Mouse (Mus musculus) v-Abl transformed pro-B cells (cell line): ENCODE data around the gene 5530401A14Rik.

Experiments used
- in situ Hi-C, 2 experiments: fragments of 400-800 bp; cut with MboI; formaldehyde crosslinking; loops; one replicate each; pipeline ENCODE4 v1.15.1; 2025; ENCODE audit not compliant: unreplicated experiment in 2 of 2

Gene 5530401A14Rik

GRCm38 (mm10) chr11:81860250-81860972, at the start of gene 5530401A14Rik:
5530401A14Rik (plus strand) TSS chr11:81860673.
- in situ Hi-C loops, result no loop called here

GRCm38 (mm10) chr11:81814816-81815215, 45.7 kb upstream of the 5530401A14Rik start:
- in situ Hi-C loops, result no loop called here

GRCm38 (mm10) chr11:81816531-81816930, 43.9 kb upstream of the 5530401A14Rik start:
- in situ Hi-C loops, result no loop called here

- in situ Hi-C loops, result no loop called here
Measured at GRCm38 (mm10) chr11:81832381-81832780, 28.1 kb upstream of the 5530401A14Rik start.

DNA sequence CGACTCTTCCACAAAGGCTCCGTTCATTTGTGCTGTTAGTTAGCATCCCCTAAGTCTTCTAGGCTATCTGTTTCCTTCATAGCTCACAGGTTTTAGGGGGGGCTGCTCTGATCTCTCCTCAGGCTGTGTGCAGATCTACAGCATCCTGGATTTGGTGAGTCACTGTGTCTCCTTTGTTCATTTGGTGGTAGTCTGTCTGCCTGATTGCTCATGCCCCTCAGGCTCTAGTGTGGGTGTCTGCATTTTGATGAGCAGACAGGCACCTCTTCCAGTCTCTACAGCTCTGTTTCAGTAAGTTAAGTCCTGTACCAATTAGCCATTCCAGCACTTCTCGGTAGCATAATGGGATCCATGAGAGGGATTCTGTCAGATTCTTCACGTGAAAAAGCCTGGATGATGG, 22.0 kb upstream of the 5530401A14Rik start:
- in situ Hi-C loops, result no loop called here

DNA sequence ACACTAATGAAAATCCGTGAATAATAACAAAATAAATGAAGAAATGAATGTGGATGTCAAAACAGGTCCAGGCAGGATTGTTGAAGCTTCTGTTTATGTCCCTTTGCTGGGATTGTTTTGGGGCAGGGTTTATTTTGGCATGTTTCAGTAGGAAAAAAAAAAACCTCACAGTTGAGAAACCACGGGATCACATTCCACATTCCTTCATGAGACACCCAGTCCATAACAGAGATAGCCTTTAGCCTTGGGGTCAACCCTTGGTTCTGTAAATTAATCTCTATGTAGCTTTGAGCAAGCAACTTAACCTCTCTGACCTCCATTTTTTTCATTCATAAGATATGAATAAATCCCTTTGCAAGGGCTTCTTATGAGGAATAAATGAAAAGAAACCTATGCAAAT, 19.5 kb upstream of the 5530401A14Rik start:
- in situ Hi-C loops, result no loop called here

- in situ Hi-C loops, result no loop called here
Measured at GRCm38 (mm10) chr11:81845010-81845685, 15.3 kb upstream of the 5530401A14Rik start.

DNA sequence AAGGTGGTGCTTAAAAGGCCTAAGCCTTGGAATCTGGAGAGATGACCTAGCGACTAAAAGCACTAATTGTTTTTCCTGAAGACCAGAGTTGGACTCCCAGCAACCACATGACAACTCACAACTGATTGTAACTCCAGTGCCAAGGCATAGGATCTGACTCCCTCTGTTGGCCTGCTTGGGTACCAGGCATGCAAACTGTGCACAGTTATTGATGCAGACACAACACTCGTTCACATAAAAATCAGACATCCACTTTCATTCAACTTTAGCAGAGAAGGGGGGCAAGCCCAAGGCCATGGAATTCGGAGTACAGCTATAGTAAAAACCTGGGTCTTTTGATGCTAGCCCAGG, 14.8 kb upstream of the 5530401A14Rik start:
- in situ Hi-C loops, result no loop called here

DNA sequence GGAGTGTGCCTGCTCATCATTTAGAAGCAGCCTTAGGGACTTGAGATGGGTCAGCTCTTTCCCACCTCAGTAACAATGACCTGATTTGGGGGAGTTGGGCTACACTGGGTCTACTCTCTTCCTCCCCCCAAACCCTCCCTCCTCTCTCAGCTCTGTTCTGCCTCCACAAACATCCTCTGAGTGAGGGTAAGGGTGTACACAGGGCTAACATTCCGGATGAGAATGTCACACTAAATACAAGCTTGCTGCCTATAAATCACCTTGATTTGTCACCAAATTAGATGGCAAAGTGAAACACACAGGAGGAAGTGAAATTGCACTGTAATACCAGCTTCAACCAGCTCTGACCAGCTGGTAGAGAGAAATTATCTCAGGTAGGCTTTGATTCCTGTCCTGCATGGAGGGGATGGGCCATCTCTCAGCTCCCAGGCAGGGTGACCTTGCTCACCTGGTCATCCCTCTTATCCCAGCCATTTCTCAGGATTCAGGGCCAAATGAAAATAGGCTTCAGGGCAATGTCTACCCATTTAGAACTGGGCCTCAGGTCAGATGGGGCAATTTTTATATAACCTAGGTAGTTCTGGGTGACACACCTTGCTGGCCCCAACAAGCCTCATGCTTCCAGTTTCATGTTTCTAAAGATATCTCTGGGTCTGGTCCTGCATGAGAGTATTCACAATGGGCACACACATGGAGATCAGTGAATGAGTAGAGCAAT, 12.5 kb upstream of the 5530401A14Rik start:
- in situ Hi-C loops, result no loop called here

DNA sequence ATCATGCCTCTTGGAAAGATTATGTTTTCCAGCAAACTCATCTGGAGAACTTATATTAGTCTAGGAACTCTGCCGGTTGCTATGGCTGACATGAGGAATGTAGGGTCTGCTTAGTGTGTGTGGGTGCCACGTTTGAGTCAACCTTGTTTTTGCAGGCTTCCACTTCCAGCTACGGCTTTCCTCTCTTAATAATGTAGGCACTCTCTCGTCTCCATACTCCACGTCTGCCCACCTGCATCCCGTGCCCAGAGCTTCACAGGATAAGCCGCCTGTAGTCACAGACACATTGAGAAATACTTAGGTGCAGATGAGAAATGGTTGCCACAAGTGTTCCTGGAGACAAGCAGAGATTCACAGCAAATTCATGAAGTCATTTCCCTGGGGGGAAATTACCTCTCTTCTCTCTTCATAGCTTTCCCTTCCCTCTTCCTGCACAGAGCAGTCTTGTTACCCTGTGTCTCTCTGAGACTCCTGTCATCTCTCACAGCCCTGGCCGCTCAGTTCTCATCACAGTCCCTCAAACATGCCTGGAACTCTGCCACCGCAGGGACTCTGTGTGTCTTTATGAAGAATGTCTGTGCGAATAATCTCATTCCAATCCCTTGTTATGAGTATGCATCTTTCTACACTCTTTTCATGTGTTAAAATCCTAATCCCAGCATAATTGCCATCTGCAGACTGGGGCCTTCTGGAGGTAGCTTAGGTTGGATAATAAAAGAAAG, 5.3 kb downstream of the 5530401A14Rik start:
- in situ Hi-C loops, result no loop called here

DNA sequence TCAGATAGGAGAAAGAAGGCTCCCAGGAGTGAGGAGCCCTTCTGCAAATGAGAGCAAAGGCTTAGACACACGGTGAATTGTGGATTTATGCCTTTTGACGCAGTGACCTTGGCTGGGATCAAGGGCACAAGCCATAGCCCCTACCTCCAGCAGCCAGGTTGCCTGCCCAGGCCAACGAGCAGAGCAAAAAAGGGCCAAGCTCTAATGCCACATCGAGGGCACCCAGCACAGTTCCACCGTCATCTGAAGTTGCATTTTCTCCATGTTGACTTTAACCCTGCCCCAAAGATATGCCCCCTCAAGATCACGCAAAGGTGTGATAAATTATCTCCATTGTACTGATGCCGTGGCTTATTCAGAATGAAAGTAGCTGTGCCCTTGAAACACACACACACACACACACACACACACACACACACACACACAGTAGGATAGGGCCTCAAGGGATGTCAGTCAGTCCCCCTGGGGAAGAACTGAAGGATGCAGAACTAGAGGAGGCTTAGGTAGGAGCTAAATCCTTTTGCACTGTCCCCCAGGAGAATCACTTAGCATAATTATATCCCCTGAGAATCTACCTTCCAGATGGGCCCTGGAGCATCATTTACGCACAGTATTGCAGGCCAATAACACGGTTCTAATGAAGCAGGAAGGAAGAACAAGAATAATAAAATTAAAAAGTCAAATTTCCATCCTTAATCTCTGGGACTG, 11.2 kb downstream of the 5530401A14Rik start:
- in situ Hi-C loops, result no loop called here

- in situ Hi-C loops, result no loop called here
Measured at GRCm38 (mm10) chr11:81896511-81896910, 36.0 kb downstream of the 5530401A14Rik start.

- in situ Hi-C loops, result no loop called here
Measured at GRCm38 (mm10) chr11:81897547-81898354, 37.3 kb downstream of the 5530401A14Rik start.

- in situ Hi-C loops, result no loop called here
Measured at GRCm38 (mm10) chr11:81902318-81902717, 41.8 kb downstream of the 5530401A14Rik start.

- in situ Hi-C loops, result no loop called here
Measured at GRCm38 (mm10) chr11:81908760-81909159, 48.3 kb downstream of the 5530401A14Rik start.

- in situ Hi-C loops, result no loop called here
Measured at GRCm38 (mm10) chr11:81909397-81909894, 49.0 kb downstream of the 5530401A14Rik start.

- in situ Hi-C loops, result no loop called here
Measured at GRCm38 (mm10) chr11:81913071-81913470, 52.6 kb downstream of the 5530401A14Rik start.

DNA sequence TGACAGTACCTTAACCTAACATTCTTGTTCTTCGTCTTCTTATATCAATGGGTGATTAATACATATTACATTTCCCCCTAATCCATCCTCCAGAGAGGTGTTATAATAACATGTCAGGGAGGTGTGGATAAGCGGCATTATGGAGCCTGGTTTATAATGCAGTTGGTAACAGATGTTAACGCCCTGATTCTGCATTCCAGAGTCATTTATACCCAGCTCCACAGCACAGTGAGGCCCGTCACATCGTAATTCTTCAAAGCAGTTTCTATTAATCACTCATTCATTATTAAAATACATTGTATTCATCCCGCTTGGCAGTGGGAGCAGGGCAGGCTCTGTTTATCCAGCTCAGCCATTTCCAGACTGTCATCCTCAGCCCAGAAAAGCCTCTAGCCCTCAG, 55.0 kb downstream of the 5530401A14Rik start:
- in situ Hi-C loops, result no loop called here

DNA sequence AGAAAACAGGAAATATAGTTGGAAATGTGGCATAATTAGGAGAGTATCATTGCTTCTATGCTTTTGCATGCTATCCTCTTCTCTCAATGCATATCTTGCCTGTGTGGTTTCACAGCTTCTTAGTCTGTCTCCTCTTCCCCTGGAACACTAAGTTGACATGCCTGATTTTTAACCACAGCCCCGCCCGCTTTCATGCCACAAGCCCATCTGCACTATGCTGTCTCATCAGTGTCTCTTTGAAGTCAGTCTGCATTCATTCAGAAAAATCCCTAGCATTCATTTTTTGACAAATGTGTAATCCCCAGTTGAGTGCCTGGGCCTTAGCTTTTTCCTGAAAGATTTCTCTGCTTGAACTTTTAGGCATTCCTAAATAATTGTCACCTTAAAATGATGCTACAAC, 62.6 kb downstream of the 5530401A14Rik start:
- in situ Hi-C loops, result no loop called here
